Mouse (Mus musculus) kidney, embryonic 16.5 days (tissue): ENCODE measurements around the gene Cep350. TPM values are rescaled to one million over a fixed set of nuclear protein-coding genes. Genes with fewer than 3 reads are reported as not detected.

ENCODE experiments used
- ATAC-seq: fragments of 200-750 bp; cut with Nextera tagmentation; 2 replicates; pipeline ENCODE4 v1.8.0; 2017; ENCODE audit warnings: moderate TSS enrichment; ENCODE audit not compliant: low FRiP score, low TSS enrichment
- H3K27ac ChIP-seq: fragments of 300-500 bp; sonication (generic); 2 replicates; pipeline ENCODE4 v1.5.1; 2014; ENCODE audit warnings: low read length
- H3K27me3 ChIP-seq: fragments of 300-500 bp; sonication (generic); 2 replicates; pipeline ENCODE4 v1.6.1; 2014; ENCODE audit warnings: low read length, control low read depth, mixed read lengths; ENCODE audit not compliant: insufficient read depth
- H3K36me3 ChIP-seq: fragments of 300-500 bp; sonication (generic); 2 replicates; pipeline ENCODE4 v1.6.1; 2014; ENCODE audit warnings: low read length, control low read depth, mixed read lengths; ENCODE audit not compliant: insufficient read depth
- H3K4me1 ChIP-seq: fragments of 300-500 bp; sonication (generic); 2 replicates; pipeline ENCODE4 v1.6.1; 2014; ENCODE audit warnings: low read length, control low read depth, mixed read lengths; ENCODE audit not compliant: insufficient read depth
- H3K4me2 ChIP-seq: fragments of 300-500 bp; sonication (generic); replicated peaks from 2 replicates; pipeline ENCODE4 v1.6.1; 2014; ENCODE audit warnings: low read depth, low read length
- H3K4me3 ChIP-seq: fragments of 300-500 bp; sonication (generic); 2 replicates; pipeline ENCODE4 v1.5.1; 2014; ENCODE audit warnings: mild to moderate bottlenecking, low read length
- H3K9ac ChIP-seq: fragments of 300-500 bp; sonication (generic); replicated peaks from 2 replicates; pipeline ENCODE4 v1.6.1; 2014; ENCODE audit warnings: low read length
- H3K9me3 ChIP-seq: fragments of 300-500 bp; sonication (generic); 2 replicates; pipeline ENCODE4 v1.6.1; 2016; ENCODE audit warnings: low read length, control low read depth
- WGBS: fragments of 180-500 bp; shearing (Covaris S2); extraction: QIAGEN DNeasy Blood & Tissue Kit; methylation state at CpG from one replicate; pipeline ENCODE4 v1.1.7; 2014; 5-methylcytosine and 5-hydroxymethylcytosine counted together
- polyA plus RNA-seq: library from polyadenylated mRNA; unstranded; fragments of >200 nt; fragmentation: Nextera tagmentation; extraction: Ambion mirVana; gene quantifications from 2 replicates; pipeline ENCODE4 v1.2.1, GENCODE M21; 2015

Gene Cep350
- polyA plus RNA-seq, 1 experiment from 2014 or later, result 4.7 TPM

GRCm38 (mm10) chr1:155989387-155989786 is 16.3 kb upstream of the Cep350 start:
- Histone ChIP-seq H3K27ac (no peak overlapping the region), H3K4me2 (no peak overlapping the region), H3K4me1 (0 out of 2 replicates have a peak, but pooled peaks cover 7% of the 10 kb centered on the region), H3K27me3 (no peaks in the 10 kb centered on the region), H3K9me3 (no peaks in the 10 kb centered on the region), H3K36me3 (no peaks in the 10 kb centered on the region), H3K4me3 (no peak overlapping the region), H3K9ac (no peak overlapping the region)
- 40% methylated on average over 2 of the region's 2 CpGs for WGBS
- ATAC-seq, result no peak

GRCm38 (mm10) chr1:155987625-155988024 is 14.6 kb upstream of the Cep350 start:
- WGBS, result 89% methylated on average over 2 of the region's 2 CpGs
- H3K9ac ChIP-seq, result no peak overlapping the region
- no peak overlapping the region for H3K4me3 ChIP-seq
- no peaks in the 10 kb centered on the region for H3K9me3 ChIP-seq
- no peaks in the 10 kb centered on the region for H3K36me3 ChIP-seq
- no peaks in the 10 kb centered on the region for H3K27me3 ChIP-seq
- 0 out of 2 replicates have a peak, but pooled peaks cover 7% of the 10 kb centered on the region for H3K4me1 ChIP-seq
- ATAC-seq, result no peak
- no peak overlapping the region for H3K27ac ChIP-seq
- H3K4me2 ChIP-seq, result no peak overlapping the region

DNA sequence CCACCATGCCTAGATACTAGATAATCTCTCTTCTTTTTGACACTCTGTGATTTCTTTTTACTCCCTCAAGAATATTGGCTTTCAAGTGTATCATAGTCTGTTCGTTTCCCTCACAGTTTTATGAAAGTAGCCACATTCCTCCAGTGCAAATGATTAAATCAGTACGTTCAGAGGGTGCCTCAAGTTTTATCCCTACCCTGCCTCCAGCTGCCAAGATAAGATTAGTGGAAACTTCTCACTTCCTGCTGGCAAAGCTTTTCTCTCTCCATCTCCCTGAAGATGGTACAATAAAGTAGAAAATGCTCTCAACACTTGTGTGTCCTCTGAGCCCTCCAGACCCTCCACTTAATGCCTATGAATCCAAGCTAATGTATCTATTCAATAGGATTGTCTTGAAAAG is 1.9 kb upstream of the Cep350 start:
- H3K4me2 ChIP-seq, result no peak overlapping the region
- H3K4me1 ChIP-seq, result peaks cover 19% of the 10 kb centered on the region
- WGBS, result 56% methylated on average over 2 of the region's 2 CpGs
- H3K36me3 ChIP-seq, result no peaks in the 10 kb centered on the region
- no peak overlapping the region for H3K27ac ChIP-seq
- H3K4me3 ChIP-seq, result no peak overlapping the region
- H3K27me3 ChIP-seq, result 0 out of 2 replicates have a peak, but pooled peaks cover 2% of the 10 kb centered on the region
- no peak overlapping the region for H3K9ac ChIP-seq
- ATAC-seq, result no peak
- H3K9me3 ChIP-seq, result no peaks in the 10 kb centered on the region

DNA sequence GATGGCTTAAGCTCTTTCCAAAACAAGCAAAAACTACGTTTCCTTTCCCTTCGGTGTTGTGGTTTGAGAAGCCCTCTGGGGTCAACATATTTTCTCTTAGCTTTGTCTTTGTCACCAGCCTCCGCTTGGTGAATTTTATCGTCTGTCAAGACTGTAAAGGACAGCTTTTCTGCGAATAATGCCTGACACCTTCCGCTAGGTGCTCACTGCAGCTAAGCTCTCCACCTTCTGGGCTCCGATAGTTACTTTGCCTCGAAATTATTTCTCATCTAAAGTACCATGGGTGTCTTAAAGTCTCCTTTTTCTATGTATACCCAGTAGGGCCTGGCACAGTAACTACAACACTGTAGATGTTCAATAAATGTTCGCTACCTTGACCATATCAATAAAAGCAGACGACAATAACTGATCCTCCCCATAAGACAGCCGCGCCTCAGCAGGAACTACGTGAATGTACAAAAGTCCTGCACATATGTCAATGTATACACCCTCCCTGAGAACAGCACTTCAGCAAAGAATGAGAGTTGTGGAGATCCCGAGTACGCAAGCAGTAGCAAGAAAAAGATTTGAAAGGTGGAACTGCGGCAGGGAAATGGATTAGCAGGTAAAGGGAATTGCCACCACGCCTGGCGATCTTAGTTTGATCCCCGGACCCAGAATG is 794 bp upstream of the Cep350 start:
- peaks cover 19% of the 10 kb centered on the region for H3K4me1 ChIP-seq
- 0 out of 2 replicates have a peak, but pooled peaks cover 2% of the 10 kb centered on the region for H3K27me3 ChIP-seq
- H3K9me3 ChIP-seq, result no peaks in the 10 kb centered on the region
- H3K36me3 ChIP-seq, result no peaks in the 10 kb centered on the region
- H3K4me3 ChIP-seq, result peak overlapping the region; percentile 98
- ATAC-seq, result peak; percentile 8; the same call in 1 of the 2 replicates
- H3K9ac ChIP-seq, result peak overlapping the region; percentile 80
- WGBS, result 7% methylated on average over 19 of the region's 19 CpGs
- H3K4me2 ChIP-seq, result peak overlapping the region; percentile 82
- H3K27ac ChIP-seq, result peak overlapping the region; percentile 92

- Histone ChIP-seq H3K27me3 (0 out of 2 replicates have a peak, but pooled peaks cover 2% of the 10 kb centered on the region), H3K4me2 (peak overlapping the region; percentile 68), H3K9me3 (no peaks in the 10 kb centered on the region), H3K4me1 (peaks cover 19% of the 10 kb centered on the region), H3K9ac (peak overlapping the region; percentile 98), H3K4me3 (peak overlapping the region; percentile 98), H3K27ac (peak overlapping the region; percentile 90), H3K36me3 (no peaks in the 10 kb centered on the region)
- ATAC-seq, result peak; percentile 64
- WGBS, result 1% methylated on average over 38 of the region's 51 CpGs
Observed at GRCm38 (mm10) chr1:155972146-155973067, 648 bp downstream of the Cep350 start.

- H3K4me1 ChIP-seq, result no peaks in the 10 kb centered on the region
- WGBS, result 90% methylated on average over 2 of the region's 2 CpGs
- peaks cover 41% of the 10 kb centered on the region for H3K36me3 ChIP-seq
- no peak overlapping the region for H3K4me2 ChIP-seq
- no peak for ATAC-seq
- no peak overlapping the region for H3K4me3 ChIP-seq
- no peaks in the 10 kb centered on the region for H3K27me3 ChIP-seq
- no peak overlapping the region for H3K27ac ChIP-seq
- 0 out of 2 replicates have a peak, but pooled peaks cover 2% of the 10 kb centered on the region for H3K9me3 ChIP-seq
- H3K9ac ChIP-seq, result no peak overlapping the region
Observed at GRCm38 (mm10) chr1:155949170-155949569, 23.9 kb downstream of the Cep350 start.

DNA sequence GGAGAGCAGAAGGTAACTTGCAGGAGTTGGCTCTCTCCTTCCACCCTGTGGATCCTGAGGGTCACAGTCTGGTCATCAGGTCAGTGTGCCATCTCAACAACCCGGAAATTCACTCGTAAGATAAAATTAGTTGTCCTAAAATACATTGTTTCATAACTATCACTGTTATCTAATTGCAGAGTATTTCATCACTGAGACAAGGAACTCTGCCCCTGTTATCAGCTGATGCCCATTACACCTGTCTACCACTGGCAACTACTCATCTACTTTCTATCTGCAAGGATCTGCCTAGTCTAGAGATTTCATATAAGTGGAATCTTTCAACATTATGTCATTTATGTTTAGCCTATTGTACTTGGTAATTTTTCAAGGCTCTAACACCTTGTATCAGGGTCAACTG is 28.7 kb downstream of the Cep350 start:
- H3K27ac ChIP-seq, result no peak overlapping the region
- WGBS, result 89% methylated on average over 2 of the region's 2 CpGs
- H3K4me1 ChIP-seq, result no peaks in the 10 kb centered on the region
- H3K9me3 ChIP-seq, result 0 out of 2 replicates have a peak, but pooled peaks cover 2% of the 10 kb centered on the region
- H3K4me2 ChIP-seq, result no peak overlapping the region
- H3K4me3 ChIP-seq, result no peak overlapping the region
- H3K36me3 ChIP-seq, result peaks cover 36% of the 10 kb centered on the region
- ATAC-seq, result no peak
- no peak overlapping the region for H3K9ac ChIP-seq
- H3K27me3 ChIP-seq, result no peaks in the 10 kb centered on the region

DNA sequence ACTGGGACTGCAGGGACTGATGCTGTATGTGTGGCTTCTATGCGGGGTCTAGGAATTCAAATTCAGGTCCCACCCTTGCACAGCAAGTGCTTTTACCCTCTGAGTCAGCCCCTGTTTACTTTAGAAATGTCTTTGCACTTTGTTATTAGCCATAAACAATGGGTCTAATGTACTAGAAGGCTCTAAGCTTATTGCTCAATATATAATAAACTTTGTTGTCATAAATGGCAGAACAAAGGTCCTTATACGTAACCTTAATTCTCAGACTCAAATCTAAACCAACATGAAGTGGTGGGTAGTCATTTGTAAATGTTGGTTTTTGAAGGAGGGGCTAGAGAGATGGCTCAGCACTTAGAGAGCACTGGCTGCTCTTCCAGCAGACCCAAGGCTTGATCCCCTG is 35.6 kb downstream of the Cep350 start:
- H3K9ac ChIP-seq, result no peak overlapping the region
- no peak overlapping the region for H3K27ac ChIP-seq
- ATAC-seq, result no peak
- no peaks in the 10 kb centered on the region for H3K4me1 ChIP-seq
- 97% methylated on average over 2 of the region's 2 CpGs for WGBS
- H3K36me3 ChIP-seq, result peaks cover 45% of the 10 kb centered on the region
- no peak overlapping the region for H3K4me2 ChIP-seq
- no peak overlapping the region for H3K4me3 ChIP-seq
- H3K27me3 ChIP-seq, result no peaks in the 10 kb centered on the region
- H3K9me3 ChIP-seq, result no peaks in the 10 kb centered on the region

GRCm38 (mm10) chr1:155934702-155935101 is 38.4 kb downstream of the Cep350 start:
- 90% methylated on average over 2 of the region's 2 CpGs for WGBS
- no peaks in the 10 kb centered on the region for H3K9me3 ChIP-seq
- H3K36me3 ChIP-seq, result peaks cover 52% of the 10 kb centered on the region
- H3K4me2 ChIP-seq, result no peak overlapping the region
- ATAC-seq, result no peak
- no peak overlapping the region for H3K4me3 ChIP-seq
- no peak overlapping the region for H3K27ac ChIP-seq
- H3K9ac ChIP-seq, result no peak overlapping the region
- H3K27me3 ChIP-seq, result no peaks in the 10 kb centered on the region
- H3K4me1 ChIP-seq, result no peaks in the 10 kb centered on the region
